Mouse (Mus musculus): Measurements from ENCODE around the gene Myo9b. TPM values are rescaled to one million over a fixed set of nuclear protein-coding genes. Genes with fewer than 3 reads are reported as not detected.

Gene Myo9b
- polyA plus RNA-seq, 1 experiment from 2014 or later, result 17.4 TPM

Other genes starting within 250 kb of the Myo9b start
- 56.5 and 61.7 TPM in 2 replicates for gene Haus8, start 220 bp downstream of the Myo9b start, polyA plus RNA-seq (2014; fragmentation: Nextera tagmentation; extraction: Ambion mirVana)
- 77.8 and 78.6 TPM in 2 replicates for gene Use1, start 94.1 kb downstream of the Myo9b start, polyA plus RNA-seq (2014; fragmentation: Nextera tagmentation; extraction: Ambion mirVana)
- gene Ocel1, start 98.6 kb downstream of the Myo9b start, polyA plus RNA-seq (2014; fragmentation: Nextera tagmentation; extraction: Ambion mirVana), result 3.0 and 3.7 TPM in 2 replicates
- gene Nr2f6, start 109.2 kb downstream of the Myo9b start, polyA plus RNA-seq (2014; fragmentation: Nextera tagmentation; extraction: Ambion mirVana), result 69.5 and 78.3 TPM in 2 replicates
- gene Ushbp1, start 123.1 kb downstream of the Myo9b start, polyA plus RNA-seq (2014; fragmentation: Nextera tagmentation; extraction: Ambion mirVana), result 2.9 and 3.6 TPM in 2 replicates
- 102 and 106 TPM in 2 replicates for gene Babam1, start 124.1 kb downstream of the Myo9b start, polyA plus RNA-seq (2014; fragmentation: Nextera tagmentation; extraction: Ambion mirVana)
- gene Ankle1, start 133.3 kb downstream of the Myo9b start, polyA plus RNA-seq (2014; fragmentation: Nextera tagmentation; extraction: Ambion mirVana), result 14.4 and 20.8 TPM in 2 replicates
- 38.5 and 40.0 TPM in 2 replicates for gene Abhd8, start 190.9 kb downstream of the Myo9b start, polyA plus RNA-seq (2014; fragmentation: Nextera tagmentation; extraction: Ambion mirVana)
- gene Mrpl34, start 192.2 kb downstream of the Myo9b start, polyA plus RNA-seq (2014; fragmentation: Nextera tagmentation; extraction: Ambion mirVana), result 231 and 239 TPM in 2 replicates
- 143 and 155 TPM in 2 replicates for gene Dda1, start 196.5 kb downstream of the Myo9b start, polyA plus RNA-seq (2014; fragmentation: Nextera tagmentation; extraction: Ambion mirVana)
- gene Ano8, start 213.2 kb downstream of the Myo9b start, polyA plus RNA-seq (2014; fragmentation: Nextera tagmentation; extraction: Ambion mirVana), result 5.1 and 5.8 TPM in 2 replicates
- 3.7 and 3.8 TPM in 2 replicates for gene Gtpbp3, start 215.4 kb downstream of the Myo9b start, polyA plus RNA-seq (2014; fragmentation: Nextera tagmentation; extraction: Ambion mirVana)
- 35.3 and 37.2 TPM in 2 replicates for gene Plvap, start 239.0 kb downstream of the Myo9b start, polyA plus RNA-seq (2014; fragmentation: Nextera tagmentation; extraction: Ambion mirVana)

Measured in hindbrain, embryonic 11.5 days (tissue).